Mouse (Mus musculus) spleen, postnatal 10 days (tissue): ENCODE measurements around the gene Bcl9.

Experiments used
- DNase-seq, 2 experiments: peaks; one replicate each; pipeline ENCODE4 v3.0.0; 2021 to 2022; ENCODE audit warnings: low spot score in 2 of 2

The Bcl9 gene

DNA sequence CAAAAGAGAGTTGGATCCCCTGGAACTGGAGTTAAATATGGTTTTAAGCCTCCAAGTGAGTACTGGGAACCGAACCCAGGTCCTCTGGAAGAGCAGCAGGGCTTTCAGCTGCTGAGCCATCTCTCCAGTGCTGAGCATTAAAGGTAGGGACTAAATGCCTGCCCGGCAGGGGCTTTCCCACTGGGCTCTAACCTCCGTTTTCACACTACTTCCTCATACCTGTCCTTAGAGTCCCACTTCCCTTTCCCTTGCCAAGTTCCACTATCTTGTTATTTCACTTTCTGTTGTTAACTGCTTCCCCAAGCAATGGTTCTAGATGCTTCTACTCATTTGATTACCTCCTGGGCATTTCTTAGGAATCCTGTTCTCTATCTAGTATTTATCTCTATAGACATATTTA is 65.4 kb downstream of the Bcl9 start:
- no peak for DNase-seq

DNA sequence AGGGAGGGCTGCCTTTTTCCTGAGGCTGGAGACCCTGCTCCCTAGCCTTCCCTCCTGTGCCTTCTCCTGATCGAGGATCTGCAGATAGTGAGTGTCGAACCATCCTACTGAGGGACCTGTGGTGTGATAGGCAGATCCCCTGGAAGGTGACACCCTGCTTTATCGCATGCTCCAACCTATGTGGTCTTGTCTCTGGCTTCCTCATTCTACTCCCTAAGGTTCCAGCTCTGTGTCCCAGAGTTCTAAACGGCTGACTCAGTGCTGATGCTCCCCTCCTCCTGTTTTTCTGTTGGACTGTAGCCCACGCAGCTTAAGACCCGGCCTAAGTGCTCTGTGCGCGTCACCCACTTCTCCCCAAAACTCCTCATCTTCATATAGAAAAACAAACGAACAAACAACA is 65.9 kb downstream of the Bcl9 start:
- no peak for DNase-seq

DNA sequence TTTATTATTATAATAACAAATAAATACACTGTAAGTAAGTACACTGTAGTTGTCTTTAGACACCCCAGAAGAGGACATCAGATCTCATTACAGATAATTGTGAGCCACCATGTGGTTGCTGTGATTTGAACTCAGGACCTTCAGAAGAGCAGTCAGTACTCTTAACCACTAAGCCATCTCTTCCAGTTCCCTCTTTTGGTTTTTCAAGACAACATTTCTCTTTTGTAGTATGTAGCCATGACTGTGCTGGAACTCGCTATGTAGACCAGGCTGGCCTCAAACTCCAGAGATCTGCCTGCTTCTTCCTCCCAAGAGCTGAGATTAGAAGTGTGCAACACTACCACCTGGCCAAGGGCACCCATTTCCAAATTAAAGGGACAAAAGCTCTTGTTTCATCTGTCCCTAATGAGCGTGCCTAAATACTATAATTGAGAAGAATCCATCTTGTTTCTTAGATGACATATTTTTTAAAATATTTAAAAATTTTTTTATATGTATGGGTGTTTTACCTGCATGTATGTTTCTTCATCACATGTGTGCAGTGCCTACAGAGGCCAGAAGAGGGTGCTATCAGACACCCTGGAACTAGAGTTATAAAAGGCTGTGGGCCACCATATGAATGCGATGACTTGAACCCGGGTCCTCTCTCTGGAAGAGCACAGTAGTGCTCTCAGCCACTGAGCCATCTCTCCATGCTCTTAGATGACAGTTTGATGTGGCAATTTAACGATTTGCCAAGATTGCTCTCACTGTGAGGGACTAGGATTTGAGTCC is 66.9 kb downstream of the Bcl9 start:
- DNase-seq, result no peak

DNA sequence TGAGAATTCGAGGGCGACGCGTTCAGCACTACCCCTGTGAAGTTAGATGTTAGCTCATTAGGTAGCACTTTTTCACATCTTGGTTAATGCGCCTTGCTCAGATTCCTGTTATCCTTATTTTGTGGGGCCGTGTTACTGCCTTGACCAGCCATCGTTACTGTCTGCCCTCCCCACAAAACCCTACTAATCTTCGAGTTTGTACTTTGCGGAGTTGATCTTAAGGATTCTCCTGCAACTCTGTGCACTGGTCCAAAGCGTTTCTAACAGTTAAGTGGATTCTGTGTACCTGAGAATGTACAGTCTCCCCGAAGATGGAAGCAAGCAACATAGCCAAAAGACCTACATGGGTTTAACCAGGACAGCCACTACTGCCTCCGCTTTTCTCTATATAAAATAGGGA is 69.3 kb downstream of the Bcl9 start:
- no peak for DNase-seq

DNA sequence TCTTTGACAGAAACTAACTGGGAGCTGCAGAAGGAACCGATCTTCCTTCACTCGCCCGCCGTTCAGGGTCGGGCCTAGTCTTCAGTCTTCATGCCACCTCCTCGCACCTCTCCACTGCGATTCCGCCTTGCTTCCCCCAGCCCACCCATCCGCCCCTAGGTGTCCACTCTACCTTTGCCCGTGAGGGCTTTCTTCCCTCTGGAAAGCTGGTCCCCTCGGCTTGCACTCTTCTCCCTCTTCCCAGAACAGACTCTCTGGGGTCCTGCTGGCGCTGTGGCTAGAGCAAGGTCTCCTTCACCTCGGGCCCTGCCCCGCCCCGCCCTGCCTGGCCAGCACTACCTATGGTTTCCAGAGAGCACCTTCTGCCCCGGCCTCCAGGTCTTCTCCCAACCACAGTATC is 69.7 kb downstream of the Bcl9 start:
- peak in 1 of 2 experiments; percentile 45 for DNase-seq

DNA sequence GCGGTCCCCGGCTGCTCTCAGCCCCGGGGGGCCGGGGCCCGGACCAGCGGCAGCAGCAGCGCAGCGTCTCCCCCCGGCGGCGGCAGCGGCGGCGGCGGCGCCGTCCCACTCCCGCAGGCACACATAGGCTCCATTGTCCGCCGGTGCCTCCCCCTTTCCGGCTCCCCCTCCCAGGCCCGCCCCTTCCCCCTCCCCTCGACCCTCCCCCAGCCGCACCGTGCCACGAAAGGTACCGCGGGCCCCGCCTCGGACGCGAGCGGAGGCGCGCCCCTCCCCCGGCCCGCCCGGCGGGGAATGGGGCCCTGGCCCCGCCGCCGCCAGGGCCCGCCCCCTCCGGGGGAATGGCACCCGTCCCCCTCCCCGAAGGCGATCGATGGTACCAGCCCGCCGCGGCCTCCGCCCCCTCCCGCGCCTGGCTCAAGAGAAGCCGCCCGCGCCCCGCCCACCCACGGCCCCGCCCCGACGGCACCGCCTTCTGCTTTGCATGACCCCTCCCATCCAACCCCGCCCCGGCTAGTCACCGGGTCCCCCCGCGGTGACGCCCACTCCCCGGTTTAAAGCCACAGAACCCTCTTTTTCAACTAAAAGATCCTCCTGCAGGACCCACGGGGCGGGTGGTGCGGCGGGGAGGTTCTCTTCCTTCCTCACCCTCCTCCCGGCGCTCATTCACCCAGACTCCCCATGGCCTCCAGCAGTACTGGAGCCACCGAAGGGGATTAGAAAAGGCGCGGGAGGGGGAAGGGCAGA is 70.3 kb downstream of the Bcl9 start:
- DNase-seq, result peak; percentile 70 to 92

DNA sequence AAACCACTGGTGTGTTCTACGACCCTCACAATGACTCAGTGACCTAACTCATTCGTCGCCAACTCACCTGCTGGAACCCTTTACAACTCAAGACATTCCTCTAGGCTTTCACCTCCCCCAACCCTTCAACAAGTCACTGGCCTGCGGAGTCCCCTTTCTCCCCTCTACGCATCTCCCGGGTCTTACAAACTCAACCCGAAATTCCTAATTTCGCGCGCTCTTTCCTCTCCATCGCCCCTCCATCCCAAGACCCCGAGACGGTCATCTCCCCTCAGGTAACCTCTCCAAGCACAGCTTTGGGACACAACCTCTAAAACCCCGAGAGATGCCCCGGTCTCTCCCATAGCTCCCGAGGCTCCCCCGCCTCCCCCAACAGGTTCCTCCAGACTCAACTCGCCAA is 71.0 kb downstream of the Bcl9 start:
- no peak for DNase-seq

DNA sequence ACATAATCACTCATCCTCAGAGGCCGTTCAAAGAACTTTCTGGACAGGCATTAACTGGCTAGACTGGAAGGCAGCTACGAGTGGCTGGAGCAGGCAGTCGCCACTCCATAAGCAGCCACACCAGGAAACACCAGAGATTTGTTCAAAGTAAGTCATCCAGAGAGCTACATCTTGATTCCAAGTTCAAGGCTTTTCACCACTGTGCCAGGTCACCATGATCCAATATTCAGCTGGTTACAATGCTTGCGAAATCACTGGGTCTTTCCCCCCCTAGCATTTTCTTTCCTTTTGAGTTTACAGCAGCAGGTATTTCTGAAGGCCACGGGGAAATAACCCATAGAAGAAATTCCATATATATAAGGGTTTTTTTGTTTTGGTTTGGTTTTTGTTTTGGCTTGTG is 72.5 kb downstream of the Bcl9 start:
- DNase-seq, result no peak

DNA sequence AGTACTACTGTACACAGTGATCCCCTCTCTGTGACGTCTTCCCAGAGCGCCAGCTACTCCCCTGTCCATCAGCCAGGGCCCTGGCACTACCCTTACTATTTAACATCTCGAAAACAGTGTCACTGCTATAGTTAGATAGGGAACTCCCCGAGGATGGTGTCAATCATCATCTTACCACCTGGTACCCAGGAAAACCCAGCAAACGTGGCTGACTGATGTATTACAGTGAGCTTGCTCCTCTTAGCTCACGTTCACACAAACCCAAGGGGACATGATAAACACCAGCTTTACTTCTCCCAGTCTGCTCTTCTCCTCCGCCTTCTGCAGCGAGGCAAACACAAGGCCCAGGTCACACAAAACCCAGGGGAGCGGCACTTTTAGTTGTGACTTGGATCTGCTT is 74.5 kb downstream of the Bcl9 start:
- no peak for DNase-seq

DNA sequence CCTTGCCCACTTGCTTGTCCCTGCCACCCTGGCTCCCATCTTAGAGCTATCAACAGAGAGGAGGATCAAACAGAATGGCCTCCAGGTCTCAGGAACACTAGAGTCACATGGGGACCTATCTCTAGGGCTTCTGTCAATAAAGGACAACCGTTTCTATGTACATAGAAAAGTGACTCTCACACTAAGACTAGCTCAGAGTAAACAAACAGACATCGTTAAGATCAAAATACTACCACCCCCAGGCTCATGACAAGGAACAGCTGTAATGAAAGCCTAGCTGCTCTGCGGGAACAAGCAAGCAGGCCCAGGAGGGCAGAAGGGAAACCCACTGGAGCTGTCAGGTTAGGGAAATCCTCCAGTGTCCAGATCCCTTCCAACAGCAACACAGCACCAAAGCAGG is 82.2 kb downstream of the Bcl9 start:
- DNase-seq, result no peak

DNA sequence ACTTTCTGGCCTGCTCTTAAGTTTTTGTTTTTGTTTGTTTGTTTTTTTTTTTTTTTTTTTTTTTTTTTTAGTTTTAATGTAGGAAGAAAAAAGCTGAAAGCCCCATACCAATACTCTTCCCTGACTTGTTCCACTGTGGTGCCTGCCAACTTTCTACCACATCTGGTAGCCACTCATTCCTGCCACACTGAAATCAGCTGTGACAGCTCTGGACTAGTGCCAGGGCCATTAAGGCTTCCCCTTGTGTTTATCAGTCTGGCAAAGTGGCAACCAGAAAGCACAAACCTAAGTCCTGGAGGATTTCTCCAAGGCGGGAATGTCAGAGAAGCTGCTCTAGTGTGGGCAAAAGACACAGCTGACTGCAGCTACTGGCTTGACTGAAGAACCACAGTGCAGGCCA is 83.3 kb downstream of the Bcl9 start:
- DNase-seq, result no peak

DNA sequence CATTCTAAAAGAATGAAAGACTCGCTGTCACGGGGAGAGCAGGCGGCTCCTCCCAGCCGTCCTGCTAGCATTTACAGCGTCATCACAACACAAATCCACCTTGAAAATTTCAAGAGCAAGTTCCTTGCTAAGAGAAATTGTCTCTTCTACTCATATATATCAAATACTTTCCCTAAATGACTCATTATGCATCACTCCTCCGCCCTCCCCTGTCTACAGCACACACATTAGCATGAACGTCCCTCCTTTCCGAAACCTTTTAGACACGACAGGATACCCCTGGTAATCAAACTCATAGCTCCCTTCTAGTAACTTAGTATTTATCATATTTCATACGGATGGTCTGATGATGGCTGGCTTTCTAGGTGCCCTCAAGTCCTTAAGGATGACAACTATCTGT is 83.8 kb downstream of the Bcl9 start:
- no peak for DNase-seq

DNA sequence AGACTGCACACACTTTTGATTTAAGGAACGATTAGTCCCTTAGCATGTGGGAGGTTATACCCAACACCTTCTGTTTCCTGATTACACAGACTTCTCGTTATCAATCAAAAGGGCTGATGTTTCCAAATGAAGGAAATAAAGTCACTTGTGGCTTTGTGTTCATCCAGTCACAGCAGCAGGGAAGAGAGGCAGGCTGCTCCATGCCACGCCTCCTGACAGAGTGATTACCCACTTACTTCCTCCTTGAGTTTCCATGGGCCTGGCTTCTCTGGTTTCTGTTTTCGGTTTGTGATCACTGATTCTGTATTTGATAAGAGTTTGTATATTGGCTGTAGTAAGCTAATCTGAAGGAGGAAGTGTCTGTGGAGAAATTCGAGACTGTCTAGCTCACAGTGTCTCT is 86.5 kb downstream of the Bcl9 start:
- DNase-seq, result no peak

DNA sequence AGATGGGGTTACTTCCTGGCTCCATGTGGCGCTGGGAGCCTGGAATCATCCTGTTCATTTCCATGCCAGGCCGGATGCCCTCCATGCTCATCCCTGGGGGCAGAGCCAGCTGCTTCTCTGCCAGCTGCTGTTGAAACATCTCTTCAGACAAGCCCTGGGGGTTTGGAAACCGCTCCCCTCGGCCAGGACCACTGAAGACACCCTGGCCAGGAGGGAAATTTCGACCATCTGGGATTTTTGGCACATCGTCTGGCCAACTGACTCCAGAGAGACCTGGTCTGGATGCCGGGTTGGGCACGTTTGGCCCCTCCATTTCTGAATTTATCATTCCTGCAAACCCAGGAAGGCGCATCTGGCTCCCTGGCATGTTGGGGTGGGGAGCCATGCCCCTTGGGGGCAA is 88.4 kb downstream of the Bcl9 start:
- DNase-seq, result no peak

DNA sequence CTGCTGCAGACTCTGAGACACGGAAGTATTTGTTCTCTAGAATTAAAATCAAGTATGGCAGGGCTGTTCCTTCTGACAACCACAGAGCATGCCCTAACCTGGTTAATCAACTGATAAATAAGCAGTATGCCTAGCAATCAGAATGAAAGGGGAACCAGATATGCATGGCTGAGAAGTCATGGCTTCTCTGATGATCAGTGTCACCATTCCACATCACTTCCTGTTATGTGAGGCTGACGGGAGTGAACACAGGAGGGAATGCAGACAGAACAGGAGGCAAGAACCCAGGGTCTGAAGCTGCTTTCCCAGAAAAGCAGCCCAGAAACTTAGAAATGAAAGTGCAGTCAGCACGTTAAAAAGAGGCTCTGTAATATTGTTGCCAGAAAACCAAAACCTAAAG is 91.2 kb downstream of the Bcl9 start:
- DNase-seq, result no peak

DNA sequence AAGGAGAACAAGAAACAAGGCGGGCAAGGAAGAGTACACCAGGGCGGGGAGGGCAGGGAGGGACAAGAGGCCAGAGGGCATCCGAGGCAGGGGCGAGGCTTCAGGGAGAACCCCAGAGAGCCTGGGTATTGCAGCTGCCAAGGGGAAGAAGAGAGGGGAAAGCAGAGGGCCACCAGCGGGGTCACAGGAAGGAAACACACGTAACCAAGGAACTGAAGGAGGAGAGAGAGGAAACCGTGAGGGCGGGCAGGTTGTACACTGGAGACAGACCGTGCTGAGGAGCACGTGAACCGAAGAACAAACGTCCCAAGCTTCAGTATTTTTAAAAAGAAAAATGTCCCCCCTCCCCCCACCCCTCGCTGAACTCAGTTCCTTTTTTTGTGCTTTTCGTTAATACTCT is 93.8 kb downstream of the Bcl9 start:
- DNase-seq, result peak; percentile 25 to 45

DNA sequence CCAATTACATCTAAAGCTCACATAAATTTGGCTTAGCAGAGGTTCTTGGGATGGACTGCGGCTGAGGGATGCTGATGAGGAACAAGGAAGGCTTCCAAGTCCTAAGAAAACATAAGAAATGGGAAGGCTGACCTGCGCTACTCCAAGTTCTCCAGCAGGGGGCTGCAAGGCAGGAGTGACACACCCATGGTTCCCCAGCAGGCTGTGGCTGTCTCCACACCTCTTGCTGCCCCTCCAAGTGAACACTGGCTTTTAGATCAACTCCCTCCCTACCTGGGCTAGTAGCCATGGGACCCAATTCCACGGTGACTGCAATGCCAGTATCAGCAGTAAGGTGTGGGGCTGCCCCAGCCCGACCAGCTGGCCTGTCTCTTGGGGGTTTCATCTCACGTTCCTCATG is 95.8 kb downstream of the Bcl9 start:
- peak; percentile 36 to 60 for DNase-seq

DNA sequence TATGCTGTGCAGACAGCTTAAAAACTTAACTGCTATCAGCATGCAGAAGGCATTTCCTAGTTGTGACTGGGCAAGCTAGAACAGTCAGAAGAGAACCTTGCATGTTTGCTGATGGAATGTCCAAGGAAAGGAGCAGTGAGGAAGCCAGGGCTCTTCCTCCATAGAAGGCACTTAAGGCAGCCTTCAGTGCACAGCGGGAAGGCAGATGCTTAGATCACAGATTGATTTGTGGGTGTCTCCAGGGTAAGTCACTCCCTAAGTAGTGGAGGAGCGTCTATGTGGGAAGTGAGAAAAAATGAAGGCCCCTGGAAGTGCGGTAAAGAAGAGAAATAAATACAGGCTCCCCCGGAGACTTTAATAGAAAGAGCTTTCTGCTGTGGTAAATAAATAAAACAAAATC is 98.5 kb downstream of the Bcl9 start:
- DNase-seq, result no peak

DNA sequence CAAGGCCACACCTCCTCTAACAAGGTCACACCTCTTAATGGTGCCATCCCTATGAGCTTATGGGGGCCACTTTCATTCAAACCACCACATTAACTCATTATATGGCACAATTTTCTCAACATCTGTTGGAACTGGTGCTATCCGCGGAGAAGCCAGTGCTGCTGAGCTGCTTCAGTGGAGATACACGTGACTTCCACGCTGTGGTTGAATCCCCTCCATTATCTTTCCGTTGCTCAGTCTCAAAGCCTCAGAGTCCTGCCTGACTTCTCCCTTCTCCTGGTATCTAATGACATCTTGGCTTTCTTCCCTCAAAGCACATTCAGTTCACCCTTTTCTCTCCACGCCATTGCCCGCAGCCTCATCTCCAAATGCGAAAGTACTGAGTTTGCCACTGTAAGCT is 101.1 kb downstream of the Bcl9 start:
- DNase-seq, result no peak

DNA sequence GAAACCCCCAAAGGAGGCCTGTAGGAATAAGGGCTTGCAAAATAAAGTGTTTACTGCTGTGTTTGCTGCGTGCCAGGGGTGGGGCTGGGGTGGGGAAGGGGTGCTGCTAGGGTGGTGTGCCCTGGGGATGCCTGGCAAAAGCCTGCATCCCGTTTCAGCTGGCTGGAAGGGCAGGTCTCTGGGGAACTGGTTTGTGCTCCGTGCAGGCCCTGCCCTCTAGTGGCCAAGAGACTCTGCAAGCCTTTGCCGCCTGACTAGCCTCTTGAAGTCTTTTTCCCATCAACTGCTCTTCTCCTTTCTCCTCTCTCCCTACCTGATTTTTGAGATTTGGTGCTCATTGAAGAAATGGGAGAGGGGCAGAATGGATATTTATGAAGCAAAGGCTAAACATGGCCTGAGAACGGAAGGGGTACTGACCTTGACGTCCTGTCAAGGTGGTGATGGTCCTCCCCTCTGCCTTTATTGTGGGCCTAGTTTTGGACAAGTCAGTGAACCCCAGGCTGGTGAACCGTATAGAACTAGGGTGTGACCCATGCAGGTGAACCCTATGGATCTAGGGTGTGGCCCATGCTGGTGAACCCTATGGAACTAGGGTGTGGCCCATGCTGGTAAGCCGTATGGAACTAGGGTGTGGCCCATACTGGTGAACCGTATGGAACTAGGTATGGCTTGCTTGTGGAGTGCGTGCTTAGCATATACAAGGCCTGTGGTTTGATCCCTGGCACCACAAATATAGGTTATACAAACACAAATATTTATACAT is 112.4 kb downstream of the Bcl9 start:
- DNase-seq, result peak in 1 of 2 experiments; percentile 64

DNA sequence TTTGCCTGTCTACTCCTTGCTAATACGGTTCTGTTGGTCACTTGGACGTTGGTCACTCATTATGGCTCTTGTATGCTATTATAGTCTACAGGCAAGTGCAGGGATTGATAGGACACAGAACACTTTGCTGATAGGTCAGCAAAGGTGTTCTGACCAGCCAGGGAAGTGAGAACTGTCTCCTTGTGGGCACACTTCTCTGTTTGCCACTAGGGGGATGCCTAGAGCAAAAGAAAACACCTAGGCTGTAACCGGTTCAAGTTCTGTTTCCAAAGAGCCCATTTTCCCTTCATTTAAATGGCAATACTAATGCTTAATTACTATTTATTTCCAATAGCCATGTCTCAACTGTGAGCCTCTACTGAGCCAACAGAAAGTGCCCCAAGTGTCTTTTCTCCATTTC is 113.9 kb downstream of the Bcl9 start:
- no peak for DNase-seq

DNA sequence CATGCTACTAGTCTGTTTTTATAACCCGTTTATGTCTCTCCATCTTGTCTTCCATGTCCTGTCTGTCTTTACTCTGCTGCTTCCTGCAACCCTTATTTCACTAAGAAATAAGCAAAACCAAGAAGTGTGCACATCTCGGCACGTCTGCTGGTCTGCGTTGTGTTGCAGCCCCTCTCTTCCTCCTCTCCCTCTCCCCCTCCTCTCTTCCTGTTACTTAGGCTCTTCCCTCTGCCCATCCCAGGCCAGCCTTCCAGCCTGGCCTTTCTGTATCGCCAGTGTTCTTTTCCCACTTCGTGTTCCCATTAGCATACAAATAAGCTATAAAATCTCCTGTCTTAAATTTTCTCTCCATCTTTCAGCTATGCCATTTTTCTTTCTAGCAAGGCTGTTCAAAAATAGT is 117.2 kb downstream of the Bcl9 start:
- no peak for DNase-seq

DNA sequence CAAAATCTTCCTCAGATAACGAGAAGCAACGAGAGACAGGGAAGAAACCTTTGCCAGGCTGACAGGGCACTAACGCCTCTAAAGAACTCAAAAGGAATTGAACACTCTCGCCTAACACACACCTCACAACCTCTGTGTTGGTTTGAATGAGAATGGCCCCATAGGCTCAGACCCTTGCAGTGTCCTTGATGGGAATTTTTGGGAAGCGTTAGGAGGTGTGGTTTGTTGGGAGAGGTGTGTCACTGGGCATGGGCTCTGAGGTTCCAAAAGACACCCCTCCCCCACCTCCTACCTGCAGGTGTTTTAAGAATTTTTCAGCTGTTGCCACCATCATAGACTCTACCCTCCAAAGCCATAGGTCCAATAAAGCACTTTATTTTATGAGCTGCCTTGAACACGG is 118.8 kb downstream of the Bcl9 start:
- DNase-seq, result no peak
